Mouse (Mus musculus) left cerebral cortex, postnatal 25 days (tissue): ENCODE measurements around the gene Zfand2a. TPM values are rescaled to one million over a fixed set of nuclear protein-coding genes. Genes with fewer than 3 reads are reported as not detected.

Source experiments
- DNase-seq, 2 experiments: peaks; one replicate each; pipeline ENCODE4 v3.0.0; 2022; ENCODE audit warnings: low spot score in 2 of 2, mixed read lengths in 1 of 2
- intact Hi-C: fragments of 180-260 bp; cut with DNase I; formaldehyde crosslinking; loops from one replicate; pipeline ENCODE4 v1.15.1; 2025
- total RNA-seq, 2 experiments: library from RNA; stranded (reverse); gene quantifications; 2 replicates each; pipeline ENCODE4 v1.2.3; 2021

Gene Zfand2a
- total RNA-seq, 2 experiments from 2014 or later, result 64.9 to 72.2 TPM

DNA sequence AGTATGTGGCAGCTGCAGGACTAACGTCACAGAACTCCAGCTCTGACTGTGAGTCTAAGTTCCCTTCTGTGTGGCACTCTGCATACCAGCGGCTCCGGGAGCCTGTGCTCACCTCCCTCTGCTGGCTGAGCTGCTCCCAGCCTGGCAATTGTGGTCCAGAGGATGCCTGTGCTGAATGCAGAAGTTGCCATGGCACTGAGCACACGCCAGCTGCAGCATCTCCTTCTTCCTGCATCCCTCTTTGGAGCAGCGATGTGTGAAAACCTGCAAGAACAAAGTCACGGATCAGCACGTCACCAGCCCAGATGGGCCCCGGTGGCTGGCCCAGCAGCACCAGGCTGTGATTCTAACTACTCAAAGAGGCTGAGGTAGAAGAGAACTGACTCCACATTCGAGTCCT, 9.6 kb downstream of the Zfand2a start:
- DNase-seq, result peak; percentile 41 to 63
- intact Hi-C loops, result no loop called here

GRCm38 (mm10) chr5:139467998-139468397, 16.4 kb downstream of the Zfand2a start:
- peak in 1 of 2 experiments; percentile 66 for DNase-seq
- intact Hi-C loops, result loop anchor here (2.0 kb wide), 1 partner anchor 103 kb away; no protein-coding TSS in a partner anchor

DNA sequence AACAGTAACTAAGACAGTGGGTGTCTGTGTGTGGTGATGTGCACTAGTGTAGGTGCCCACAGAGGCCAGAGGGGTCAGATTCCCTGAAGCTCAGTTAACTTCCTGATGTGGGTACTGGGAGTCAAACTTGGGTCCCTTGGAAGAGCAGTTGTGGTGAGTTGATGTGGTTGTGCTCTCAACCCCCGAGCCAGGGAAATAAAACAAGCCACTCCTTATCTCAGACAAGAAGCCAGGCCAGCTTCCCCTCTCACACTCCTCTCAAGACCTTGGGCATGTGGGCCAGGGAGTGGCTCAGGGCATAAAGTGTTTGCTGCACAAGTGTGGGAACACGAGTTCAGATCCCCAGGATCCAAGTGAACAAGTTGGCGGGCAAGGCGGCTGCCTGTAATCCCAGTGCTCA, 17.5 kb downstream of the Zfand2a start:
- intact Hi-C loops, result no loop called here
- no peak for DNase-seq

DNA sequence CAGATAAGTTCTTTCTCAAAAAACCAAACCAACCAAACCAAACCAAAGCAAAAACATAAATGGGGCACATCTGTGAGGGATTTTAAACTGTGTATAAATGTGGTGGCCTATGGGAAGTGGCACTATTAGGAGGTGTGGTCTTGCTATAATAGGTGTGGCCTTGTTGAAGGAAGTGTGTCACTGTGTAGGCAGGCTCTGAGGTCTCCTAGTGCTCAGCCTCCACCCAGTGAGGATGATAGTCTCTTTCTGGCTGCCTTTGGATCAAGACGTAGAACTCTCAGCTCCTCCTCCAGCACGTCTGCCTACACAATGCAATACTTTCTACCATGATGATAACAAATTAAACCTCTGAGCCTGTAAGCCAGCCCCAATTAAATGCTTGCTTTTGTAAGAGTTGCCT, 18.0 kb downstream of the Zfand2a start:
- DNase-seq, result no peak
- intact Hi-C loops, result no loop called here

DNA sequence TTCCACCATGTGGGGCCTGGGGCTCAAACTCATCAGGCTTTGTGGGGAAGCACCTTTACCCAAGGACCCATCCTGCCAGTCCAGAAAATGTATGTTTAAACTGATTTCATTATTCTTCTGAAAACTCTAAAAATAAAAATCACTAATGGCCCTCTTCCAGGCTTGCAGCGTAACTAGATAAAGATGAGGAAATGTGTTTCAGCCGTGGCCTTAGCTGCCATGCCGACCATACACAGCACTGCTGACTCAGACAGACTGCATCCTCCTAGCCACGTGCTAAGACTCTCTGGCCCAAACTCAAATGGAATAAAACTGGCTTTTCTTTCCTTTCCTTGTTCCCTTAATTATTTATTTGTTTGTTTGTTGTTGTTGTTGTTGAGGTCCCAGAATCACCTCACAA, 19.5 kb downstream of the Zfand2a start:
- DNase-seq, result no peak
- intact Hi-C loops, result no loop called here

- intact Hi-C loops, result loop anchor here (1.0 kb wide), 1 partner anchor 24 kb away; the partner anchor contains the start of gene Zfand2a
- DNase-seq, result peak; percentile 99 to 100
Observed at GRCm38 (mm10) chr5:139460384-139461067, 23.8 kb downstream of the Zfand2a start, which contains the start of gene 3110082I17Rik. TSS of gene 3110082I17Rik (minus strand) at chr5:139460527.

DNA sequence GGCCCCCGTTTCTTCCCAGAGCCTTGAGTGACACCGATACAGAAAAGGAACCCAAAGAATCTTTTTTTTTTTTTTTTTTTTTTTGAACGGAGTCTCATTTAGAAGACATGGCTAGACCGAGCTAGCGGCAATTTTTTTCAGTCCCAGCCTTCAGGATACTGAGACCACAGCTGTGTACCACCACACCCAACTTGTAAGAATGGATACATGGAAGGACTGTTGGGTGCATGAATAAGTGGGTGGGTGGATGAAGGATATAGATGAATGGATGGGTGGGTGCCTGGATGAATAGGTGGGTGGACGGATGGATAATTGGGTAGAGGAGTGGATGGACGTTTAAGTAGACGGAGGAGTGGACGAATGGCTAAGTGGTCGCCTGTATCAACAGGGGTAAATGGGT, 24.4 kb downstream of the Zfand2a start:
- intact Hi-C loops, result loop anchor here (1.0 to 5.0 kb wide), 2 partner anchors 24 to 58 kb away; partner anchors contain the start of gene Zfand2a

DNA sequence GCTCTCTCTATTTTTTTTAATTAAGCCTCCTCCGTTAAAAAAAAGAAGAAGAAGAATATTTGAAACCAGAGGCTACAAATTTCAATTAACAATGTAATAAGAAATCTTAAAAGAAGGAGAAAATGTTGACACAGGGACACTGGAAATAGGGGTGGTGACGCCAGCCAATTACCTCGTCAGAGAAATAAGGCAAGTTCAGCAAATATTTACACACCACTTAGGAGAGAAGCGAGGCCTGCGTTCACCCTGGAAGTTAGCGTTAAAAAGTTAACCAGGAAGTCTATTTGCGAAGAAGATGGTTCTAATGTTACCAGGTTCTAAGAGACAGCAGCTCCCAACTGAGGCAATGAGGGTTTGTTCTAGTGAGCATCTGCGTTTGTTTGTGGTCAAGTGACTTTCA, 27.1 kb downstream of the Zfand2a start:
- no peak for DNase-seq
- intact Hi-C loops, result loop anchor here (5.0 kb wide), 1 partner anchor 55 kb away; no protein-coding TSS in a partner anchor

More for the DNA sequence above, 24.4 kb downstream of the Zfand2a start:
- DNase-seq, result peak in 1 of 2 experiments; percentile 50

- peak in 1 of 2 experiments; percentile 86 for DNase-seq
- intact Hi-C loops, result loop anchor here (5.0 kb wide), 1 partner anchor 53 kb away; no protein-coding TSS in a partner anchor
Observed at GRCm38 (mm10) chr5:139455166-139455565, 29.2 kb downstream of the Zfand2a start.

DNA sequence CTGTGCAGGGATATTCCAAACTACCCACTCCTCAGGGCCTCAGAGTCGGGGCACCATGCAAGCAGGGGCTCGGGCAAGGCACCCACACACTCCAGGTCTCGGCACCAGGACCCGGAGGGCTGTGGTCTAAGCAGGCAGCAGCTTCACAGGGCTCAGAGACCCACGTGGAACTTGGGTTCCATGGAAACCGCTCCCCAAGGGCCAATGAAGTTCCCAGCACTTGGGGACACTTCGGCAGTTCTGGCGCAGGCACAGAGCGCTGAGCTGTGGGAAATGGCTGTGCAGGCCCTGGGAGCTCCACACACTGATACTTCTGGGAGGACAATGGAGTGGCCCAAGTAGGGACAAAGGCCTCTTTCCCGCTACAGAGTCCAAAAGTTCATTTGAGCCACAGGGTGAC, 31.3 kb downstream of the Zfand2a start:
- intact Hi-C loops, result no loop called here
- no peak for DNase-seq

DNA sequence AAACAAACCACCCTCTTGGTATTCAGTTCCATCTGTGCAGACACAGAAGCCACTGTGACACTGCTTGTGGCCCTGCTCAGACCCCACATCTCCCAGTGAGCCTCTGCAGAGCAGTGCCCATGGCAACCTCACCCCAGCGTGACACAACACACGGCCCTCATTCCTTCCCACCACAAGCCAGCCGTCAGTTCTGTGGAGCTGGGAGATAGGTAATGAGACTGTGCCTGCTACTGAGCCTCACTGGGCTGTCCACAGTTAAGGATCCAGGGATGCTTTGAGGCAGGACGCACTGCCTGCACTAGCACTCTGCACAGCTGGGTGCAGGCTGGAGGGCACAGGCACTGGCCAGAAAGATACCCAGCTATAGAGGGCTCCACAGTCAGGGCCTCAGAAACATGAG, 34.4 kb downstream of the Zfand2a start:
- intact Hi-C loops, result no loop called here
- DNase-seq, result no peak

- intact Hi-C loops, result no loop called here
- DNase-seq, result no peak
Observed at GRCm38 (mm10) chr5:139449161-139449791, 35.1 kb downstream of the Zfand2a start.

- intact Hi-C loops, result no loop called here
Observed at GRCm38 (mm10) chr5:139448025-139448424, 36.3 kb downstream of the Zfand2a start.

DNA sequence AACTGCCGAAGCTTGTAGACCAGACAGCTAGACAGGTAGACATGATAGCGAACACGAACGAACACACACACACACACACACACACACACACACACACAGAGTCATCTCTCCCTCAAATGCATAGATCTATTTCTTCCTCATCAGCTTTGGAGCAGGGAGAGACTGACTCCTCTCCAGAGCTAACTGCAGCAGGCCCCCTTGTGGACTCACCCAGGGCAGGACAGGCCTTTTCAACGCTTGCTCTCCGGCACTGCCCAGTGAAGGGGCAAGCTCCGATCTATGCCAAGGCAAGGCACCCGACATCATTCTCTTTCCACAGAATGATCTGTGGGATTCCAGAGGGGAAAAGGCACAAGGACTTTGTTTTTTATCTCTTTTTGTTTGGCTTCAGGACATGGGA, 39.1 kb downstream of the Zfand2a start:
- DNase-seq, result no peak
- intact Hi-C loops, result no loop called here

More at GRCm38 (mm10) chr5:139448025-139448424, 36.3 kb downstream of the Zfand2a start:
- DNase-seq, result peak in 1 of 2 experiments; percentile 82

DNA sequence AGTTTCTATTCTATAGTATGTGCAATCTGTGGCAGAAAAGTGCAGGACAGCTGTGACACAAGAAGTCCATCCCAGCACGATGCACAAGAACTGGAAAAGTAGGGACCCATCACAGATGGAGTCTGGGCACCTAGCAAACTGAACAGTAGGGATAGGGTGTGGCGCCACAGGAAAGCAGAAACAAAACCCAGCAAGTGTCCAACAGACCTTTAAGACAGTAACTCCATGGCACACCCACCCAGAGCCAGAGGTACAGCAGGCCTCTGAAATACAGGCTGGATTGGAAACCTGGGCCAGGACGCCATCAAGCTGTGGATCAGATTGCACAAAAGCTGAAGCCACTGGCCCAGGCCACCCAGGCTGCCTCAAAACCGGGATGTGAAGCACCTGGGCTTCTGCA, 41.4 kb downstream of the Zfand2a start:
- intact Hi-C loops, result no loop called here

DNA sequence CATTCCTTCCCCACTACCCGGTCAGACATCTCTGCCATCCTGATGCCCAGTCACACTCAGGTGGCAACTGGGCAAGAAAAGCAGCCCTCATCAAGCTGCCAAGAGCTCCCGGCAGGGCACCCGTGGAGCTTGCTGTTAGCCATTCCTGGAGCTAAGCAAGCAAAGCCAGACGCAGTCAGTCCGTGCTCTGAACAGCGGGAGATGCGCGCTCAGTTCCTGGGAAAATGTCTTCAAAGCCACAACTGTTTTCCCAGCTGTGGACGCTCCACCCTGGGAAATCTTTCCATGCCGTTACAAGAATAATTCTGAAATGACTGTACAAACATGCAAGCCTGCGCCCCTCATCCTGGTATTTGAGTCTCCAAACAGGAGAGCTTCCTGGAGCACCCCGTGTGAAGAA, 41.9 kb downstream of the Zfand2a start:
- intact Hi-C loops, result no loop called here
- DNase-seq, result no peak

More for the DNA sequence above, 41.4 kb downstream of the Zfand2a start:
- no peak for DNase-seq

DNA sequence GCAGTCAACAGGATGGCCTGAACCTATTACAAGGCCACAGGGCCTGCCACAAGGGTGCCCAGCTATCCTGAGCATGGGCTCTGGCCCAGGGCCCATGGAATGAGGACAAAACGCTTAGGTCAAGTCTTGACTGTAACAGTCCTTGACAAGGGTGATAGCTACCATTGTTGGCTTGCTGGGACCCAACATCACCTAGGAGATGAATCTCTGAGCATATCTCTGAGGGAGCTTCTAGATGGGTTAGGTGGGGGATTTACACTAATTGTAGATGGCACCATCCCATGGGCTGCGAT, 42.7 kb downstream of the Zfand2a start:
- intact Hi-C loops, result no loop called here
- DNase-seq, result no peak

DNA sequence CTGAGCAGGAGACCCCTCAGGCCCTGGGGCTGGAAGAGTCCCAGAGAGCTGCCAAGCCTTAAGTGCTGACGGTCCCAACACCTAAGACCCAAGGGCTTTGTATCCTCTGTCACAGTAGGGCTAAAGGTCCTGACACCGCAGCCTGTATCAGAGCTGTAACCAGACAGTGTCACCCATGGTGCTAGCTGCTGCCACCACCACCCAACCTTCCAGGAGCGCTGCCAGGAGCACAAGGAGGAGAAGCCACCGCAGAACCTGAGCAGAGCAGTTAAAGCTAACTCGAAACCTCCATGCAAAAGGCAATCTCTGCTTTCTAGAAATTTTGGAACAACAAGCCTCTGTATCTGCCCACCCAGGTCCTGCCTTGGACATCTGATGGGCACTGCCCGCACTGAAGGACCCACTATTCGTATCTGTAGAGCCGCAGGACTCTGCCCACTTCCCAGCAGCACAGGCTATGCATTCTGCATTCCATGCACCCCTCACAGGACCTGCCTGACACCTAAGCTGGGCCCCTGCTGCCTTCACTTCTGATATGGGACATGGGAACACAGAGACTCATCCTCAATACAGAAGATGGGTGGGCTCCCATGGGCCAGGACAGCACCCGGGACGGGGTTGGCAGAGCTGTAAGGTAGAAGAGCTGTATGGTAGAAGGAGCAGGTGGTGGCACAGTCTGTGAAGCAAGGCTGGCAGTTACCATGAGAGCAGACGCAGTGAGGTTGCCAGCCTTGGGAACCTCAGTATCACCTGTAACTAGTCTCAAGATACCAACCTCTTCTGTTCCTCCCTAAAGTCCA, 43.2 kb downstream of the Zfand2a start:
- no peak for DNase-seq
- intact Hi-C loops, result no loop called here

GRCm38 (mm10) chr5:139440451-139440850, 43.9 kb downstream of the Zfand2a start:
- intact Hi-C loops, result no loop called here
- peak in 1 of 2 experiments; percentile 53 for DNase-seq

GRCm38 (mm10) chr5:139438440-139438839, 45.9 kb downstream of the Zfand2a start:
- no peak for DNase-seq
- intact Hi-C loops, result no loop called here
